In genomic region chr1:121479403-121479802, GRCm38 (mm10) we compare ENCODE assay signal across 23 mouse cellular contexts. TPM values are rescaled to one million over a fixed set of nuclear protein-coding genes. Genes with fewer than 3 reads are reported as not detected.
"Had no signal": no experiment of that assay in that cellular context is flagged by ENCODE, and none has a peak within 500 bp of the region (broad histone marks: within the 10 kb centered on the region; RNA-seq: fewer than 3 reads in every experiment).

No protein-coding gene starts in this region.

- H3K27ac ChIP-seq: liver, embryonic 15.5 days; lung, embryonic 15.5 days; macrophage; midbrain, embryonic 13.5 days; midbrain, embryonic 15.5 days; neural tube, embryonic 13.5 days; neural tube, embryonic 15.5 days; stomach, embryonic 15.5 days; stomach, postnatal 0 days had no signal

- H3K9ac ChIP-seq: liver, embryonic 15.5 days; liver, postnatal 0 days; lung, embryonic 15.5 days; midbrain, embryonic 13.5 days; midbrain, embryonic 15.5 days; neural tube, embryonic 13.5 days; neural tube, embryonic 15.5 days; stomach, embryonic 15.5 days had no signal

- H3K4me2 ChIP-seq: liver, embryonic 15.5 days; lung, embryonic 15.5 days; midbrain, embryonic 11.5 days; midbrain, embryonic 13.5 days; midbrain, embryonic 15.5 days; neural tube, embryonic 13.5 days; neural tube, embryonic 15.5 days; stomach, embryonic 15.5 days had no signal

- H3K4me1 ChIP-seq: liver, embryonic 15.5 days; lung, embryonic 15.5 days; midbrain, embryonic 13.5 days; midbrain, embryonic 15.5 days; neural tube, embryonic 13.5 days; neural tube, embryonic 15.5 days; stomach, embryonic 15.5 days had no signal

- DNase-seq: liver, postnatal 0 days; lung, adult 2 months; lung, postnatal 14 days; lung, postnatal 36 days; retina, postnatal 1 day; right cerebral cortex, adult 18-20 months; thymus, postnatal 25 days; thymus, postnatal 4 days had no signal

- ATAC-seq: liver, postnatal 0 days; lung, postnatal 0 days; midbrain, embryonic 13.5 days; midbrain, embryonic 15.5 days had no signal

- H3K4me3 ChIP-seq: liver, embryonic 15.5 days; lung, embryonic 15.5 days; megakaryocyte, embryonic 14.5 days; midbrain, embryonic 13.5 days; midbrain, embryonic 15.5 days; myocyte; neural tube, embryonic 13.5 days; neural tube, embryonic 15.5 days; stomach, embryonic 15.5 days had no signal

- H3K9me3 ChIP-seq: liver, embryonic 15.5 days; lung, embryonic 15.5 days; megakaryocyte, embryonic 14.5 days; midbrain, embryonic 13.5 days; midbrain, embryonic 15.5 days; neural tube, embryonic 13.5 days; neural tube, embryonic 15.5 days; stomach, embryonic 15.5 days had no signal

- H3K27me3 ChIP-seq: liver, embryonic 15.5 days; lung, embryonic 15.5 days; megakaryocyte, embryonic 14.5 days; midbrain, embryonic 13.5 days; midbrain, embryonic 15.5 days; neural tube, embryonic 13.5 days; neural tube, embryonic 15.5 days; stomach, embryonic 15.5 days had no signal

RNA-seq across cellular contexts. Expression of gene Htr5b, which starts 48.9 kb away (rescaled TPM):
- total RNA-seq: megakaryocyte progenitor cell, adult 5-6 weeks had no signal
- polyA plus RNA-seq: liver, embryonic 15.5 days; liver, postnatal 0 days; lung, adult 2 months; lung, embryonic 15.5 days; lung, postnatal 0 days; macrophage; myocyte; urinary bladder, adult 2 months had no signal
